Mouse (Mus musculus) G1E-ER4 (cell line): ENCODE data around the gene Csmd2. TPM values are rescaled to one million over a fixed set of nuclear protein-coding genes. Genes with fewer than 3 reads are reported as not detected.

ENCODE experiments used
- GATA1 ChIP-seq: IDR thresholded peaks from one replicate; pipeline ENCODE4 v1.8.0; 2012; ENCODE audit warnings: low read length, inconsistent platforms
- polyA plus RNA-seq: library from polyadenylated mRNA; stranded (reverse); fragments of >175 nt; gene quantifications from 2 replicates; pipeline ENCODE4 v1.2.3, GENCODE M21; 2012

Gene Csmd2
- polyA plus RNA-seq, 1 experiment = not detected

- TF ChIP-seq GATA1 = no peak
Measured at GRCm38 (mm10) chr4:128248676-128249075, 261.0 kb downstream of the Csmd2 start.

- no peak for TF ChIP-seq GATA1
Measured at GRCm38 (mm10) chr4:128259211-128259610, 271.6 kb downstream of the Csmd2 start.

GRCm38 (mm10) chr4:128260907-128261560, 273.4 kb downstream of the Csmd2 start, which contains the start of gene Hmgb4:
Gene Hmgb4, minus strand, starts transcription at chr4:128260957.
- TF ChIP-seq GATA1 = no peak

GRCm38 (mm10) chr4:128264491-128264890, 276.8 kb downstream of the Csmd2 start:
- no peak for TF ChIP-seq GATA1

- TF ChIP-seq GATA1 = no peak
Measured at GRCm38 (mm10) chr4:128265341-128265740, 277.7 kb downstream of the Csmd2 start.

- TF ChIP-seq GATA1 = no peak
Measured at GRCm38 (mm10) chr4:128269261-128269875, 281.7 kb downstream of the Csmd2 start.

GRCm38 (mm10) chr4:128270177-128270576, 282.5 kb downstream of the Csmd2 start:
- no peak for TF ChIP-seq GATA1

- TF ChIP-seq GATA1 = no peak
Measured at GRCm38 (mm10) chr4:128270931-128271330, 283.3 kb downstream of the Csmd2 start.

- TF ChIP-seq GATA1 = no peak
Measured at GRCm38 (mm10) chr4:128272501-128272900, 284.8 kb downstream of the Csmd2 start.

GRCm38 (mm10) chr4:128273146-128273545, 285.5 kb downstream of the Csmd2 start:
- no peak for TF ChIP-seq GATA1

- no peak for TF ChIP-seq GATA1
Measured at GRCm38 (mm10) chr4:128275116-128275515, 287.5 kb downstream of the Csmd2 start.

GRCm38 (mm10) chr4:128275586-128275985, 287.9 kb downstream of the Csmd2 start:
- no peak for TF ChIP-seq GATA1

- no peak for TF ChIP-seq GATA1
Measured at GRCm38 (mm10) chr4:128285009-128285408, 297.4 kb downstream of the Csmd2 start.

GRCm38 (mm10) chr4:128288095-128288494, 300.4 kb downstream of the Csmd2 start:
- no peak for TF ChIP-seq GATA1

- no peak for TF ChIP-seq GATA1
Measured at GRCm38 (mm10) chr4:128304049-128304448, 316.4 kb downstream of the Csmd2 start.

- TF ChIP-seq GATA1 = no peak
Measured at GRCm38 (mm10) chr4:128306011-128306410, 318.4 kb downstream of the Csmd2 start.

GRCm38 (mm10) chr4:128315328-128315727, 327.7 kb downstream of the Csmd2 start:
- no peak for TF ChIP-seq GATA1

GRCm38 (mm10) chr4:128317951-128318350, 330.3 kb downstream of the Csmd2 start:
- TF ChIP-seq GATA1 = no peak
